Mouse (Mus musculus) G1E (cell line): ENCODE measurements around the gene Sp8.

ENCODE experiments used
- CTCF ChIP-seq: IDR thresholded peaks from 2 replicates; pipeline ENCODE4 v1.5.1; 2012; ENCODE audit warnings: low read depth, low read length, inconsistent platforms, mixed read lengths
- POLR2AphosphoS5 ChIP-seq: IDR thresholded peaks from 2 replicates; pipeline ENCODE4 v1.6.1; 2012; ENCODE audit warnings: low read depth, low read length, inconsistent platforms; ENCODE audit not compliant: insufficient replicate concordance

DNA sequence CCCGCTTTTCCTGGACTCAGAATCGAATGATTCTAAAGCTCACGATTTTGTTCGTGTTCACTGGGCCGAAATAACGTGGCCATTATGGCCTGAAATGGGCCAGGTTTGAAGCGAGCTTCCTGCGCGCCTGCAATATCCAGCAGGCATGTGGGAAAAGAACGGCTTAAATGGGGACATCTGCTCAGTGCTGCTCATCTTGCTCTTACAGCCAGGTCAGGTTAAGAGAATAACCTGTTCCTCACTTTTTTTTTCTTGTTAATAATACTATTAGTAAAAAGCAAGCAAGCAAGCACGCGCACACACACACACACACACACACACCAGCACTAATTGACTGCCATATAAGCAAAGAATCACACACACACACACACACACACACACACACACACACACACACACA, 5.3 kb upstream of the Sp8 start:
- TF ChIP-seq POLR2AphosphoS5 (no peak), CTCF (no peak)
